Mouse (Mus musculus): Measurements from ENCODE around the gene Pla2g3. TPM values are rescaled to one million over a fixed set of nuclear protein-coding genes. Genes with fewer than 3 reads are reported as not detected.

Pla2g3 gene
- total RNA-seq, 2 experiments from 2014 or later = not detected

DNA sequence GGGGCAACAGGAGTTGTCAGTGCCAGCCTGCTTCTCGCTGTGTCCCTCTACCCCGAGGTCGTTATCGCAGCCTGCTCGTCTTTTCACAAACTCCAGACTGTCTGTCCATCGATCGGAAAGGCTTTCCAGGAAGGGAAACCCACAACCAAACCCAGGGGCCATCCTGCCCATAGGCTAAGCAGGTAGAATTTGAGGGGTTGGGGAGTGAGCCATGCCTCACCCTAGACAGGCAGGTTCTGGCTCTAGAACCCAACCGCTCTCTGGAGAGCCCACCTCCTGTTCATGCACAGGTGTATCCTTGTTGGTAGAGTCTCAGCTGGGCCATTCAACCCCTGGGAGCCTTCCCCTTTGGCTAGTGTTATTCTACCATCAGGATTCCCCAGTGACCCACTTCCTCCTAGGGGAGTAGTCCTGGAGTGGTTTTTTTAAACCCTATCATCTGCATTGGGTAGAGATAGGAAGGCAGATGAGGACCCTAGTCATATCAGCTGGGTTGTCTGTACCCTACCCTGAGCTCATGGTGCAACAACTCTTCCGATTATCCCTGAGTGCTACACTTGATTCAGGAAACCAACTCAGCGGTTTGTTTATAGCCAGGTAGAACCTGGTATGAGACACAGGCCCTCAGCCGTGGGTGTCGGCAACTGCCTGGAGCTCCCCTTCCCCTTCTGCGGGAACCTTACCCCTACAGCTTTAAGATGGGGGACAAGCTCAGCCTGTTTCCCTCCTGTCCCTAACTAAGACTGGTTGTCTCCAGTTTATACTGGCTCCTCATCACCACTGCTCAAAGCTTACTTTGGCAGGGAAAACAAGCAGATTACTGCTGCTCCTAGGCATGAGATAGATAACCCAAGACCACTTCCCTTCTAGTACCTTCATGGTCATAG lies 30.0 kb downstream of the Pla2g3 start:
- ATAC-seq (replicated peaks; ENCODE audit: low FRiP score, poor library complexity, severe bottlenecking) = no peak

GRCm38 (mm10) chr11:3519051-3519726 lies 31.1 kb downstream of the Pla2g3 start:
- ATAC-seq (replicated peaks; ENCODE audit: low FRiP score, poor library complexity, severe bottlenecking) = no peak

DNA sequence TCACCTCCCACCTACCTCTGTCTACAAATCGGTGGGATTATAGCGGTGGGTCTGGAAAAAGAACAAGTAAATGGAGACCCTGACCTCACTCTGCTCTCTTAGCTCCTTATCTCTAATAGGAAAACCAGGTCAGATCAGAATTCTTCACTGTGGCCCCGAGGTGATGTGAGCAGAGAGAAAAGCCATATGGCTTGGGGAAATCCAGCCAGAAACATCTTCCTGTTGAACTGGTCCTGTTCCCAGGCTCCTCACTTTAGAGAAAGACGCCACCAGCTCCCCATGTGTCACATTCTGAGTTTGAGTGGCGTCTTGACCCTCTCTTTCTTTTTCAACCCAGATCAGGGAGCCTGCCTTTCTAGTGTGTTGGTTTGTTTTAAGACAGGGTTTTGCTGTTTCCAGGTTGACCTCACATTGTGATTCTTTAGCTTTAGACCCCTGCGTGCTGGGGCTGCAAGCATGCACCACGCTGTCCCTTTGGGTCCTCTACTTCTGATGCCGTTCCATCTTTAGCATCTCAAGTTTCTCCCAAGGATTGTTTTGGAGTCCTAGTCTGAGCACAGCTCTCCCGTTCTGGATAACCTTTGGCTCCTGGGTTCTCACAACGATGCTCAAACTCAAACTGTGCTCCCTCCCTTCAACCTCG lies 31.8 kb downstream of the Pla2g3 start:
- ATAC-seq (replicated peaks; ENCODE audit: low FRiP score, poor library complexity, severe bottlenecking) = no peak

DNA sequence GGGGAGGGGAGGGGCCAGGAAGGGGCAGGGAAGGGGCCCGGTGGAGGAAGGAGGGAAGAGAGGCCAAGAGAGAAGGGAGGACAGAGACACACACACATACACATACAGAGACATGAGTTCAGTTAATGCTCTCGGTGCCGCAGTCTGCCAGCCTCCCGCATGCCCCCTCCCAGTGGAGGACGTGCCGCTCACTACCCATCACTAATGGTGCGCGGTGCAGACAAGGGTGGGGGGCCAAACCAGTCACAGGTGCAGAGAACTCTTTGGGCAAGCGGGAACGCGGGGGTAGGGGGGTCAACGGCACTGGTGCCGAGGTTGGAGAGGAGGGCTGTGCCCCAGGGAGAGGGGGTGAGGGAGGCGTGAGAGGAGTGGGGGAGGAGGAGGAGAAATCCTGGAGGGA lies 32.8 kb downstream of the Pla2g3 start:
- no peak for ATAC-seq (replicated peaks; ENCODE audit: low FRiP score, poor library complexity, severe bottlenecking)

DNA sequence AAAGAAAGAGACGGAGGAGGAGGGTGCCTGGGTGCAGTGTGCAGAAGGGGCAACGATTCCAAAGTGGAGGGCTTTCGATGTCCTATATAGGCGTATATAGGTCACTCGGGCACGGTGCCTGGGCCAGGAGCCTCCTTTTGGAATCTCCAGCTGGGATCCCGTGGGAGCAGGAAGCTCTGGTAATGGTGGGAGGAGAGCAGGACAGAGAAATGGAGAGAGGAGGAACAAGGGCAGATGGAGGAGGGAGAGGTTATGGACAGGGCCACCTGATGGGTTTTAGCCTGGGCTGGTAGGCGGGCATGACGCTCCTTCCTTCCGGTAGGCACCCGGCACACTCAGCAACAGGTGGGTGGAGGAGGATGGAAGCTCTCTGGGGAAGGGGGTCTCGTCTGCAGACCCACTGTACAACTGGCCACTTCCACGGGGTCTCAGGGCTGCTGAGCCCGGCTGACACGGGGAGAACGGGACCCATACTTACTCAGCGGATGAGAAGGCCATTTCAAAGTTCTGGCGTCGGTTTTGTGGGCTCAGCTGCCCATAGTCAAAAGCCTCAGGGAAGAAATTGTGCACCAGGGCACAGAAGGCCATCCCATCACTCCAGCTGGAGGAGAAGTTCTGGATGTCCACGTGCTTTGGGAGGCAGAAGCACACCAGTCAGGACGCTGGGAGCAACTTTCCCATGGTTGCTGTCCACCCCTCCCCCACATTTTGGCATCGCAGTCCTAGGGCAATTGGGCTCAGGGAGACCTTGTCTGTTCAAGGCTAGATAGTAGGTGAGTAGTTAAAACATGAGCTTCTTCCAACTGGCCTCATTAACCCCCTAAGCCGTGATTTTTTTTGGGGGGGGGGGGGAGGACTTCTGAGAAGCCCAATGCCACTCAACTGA lies 33.5 kb downstream of the Pla2g3 start:
- no peak for ATAC-seq (replicated peaks; ENCODE audit: low FRiP score, poor library complexity, severe bottlenecking)

DNA sequence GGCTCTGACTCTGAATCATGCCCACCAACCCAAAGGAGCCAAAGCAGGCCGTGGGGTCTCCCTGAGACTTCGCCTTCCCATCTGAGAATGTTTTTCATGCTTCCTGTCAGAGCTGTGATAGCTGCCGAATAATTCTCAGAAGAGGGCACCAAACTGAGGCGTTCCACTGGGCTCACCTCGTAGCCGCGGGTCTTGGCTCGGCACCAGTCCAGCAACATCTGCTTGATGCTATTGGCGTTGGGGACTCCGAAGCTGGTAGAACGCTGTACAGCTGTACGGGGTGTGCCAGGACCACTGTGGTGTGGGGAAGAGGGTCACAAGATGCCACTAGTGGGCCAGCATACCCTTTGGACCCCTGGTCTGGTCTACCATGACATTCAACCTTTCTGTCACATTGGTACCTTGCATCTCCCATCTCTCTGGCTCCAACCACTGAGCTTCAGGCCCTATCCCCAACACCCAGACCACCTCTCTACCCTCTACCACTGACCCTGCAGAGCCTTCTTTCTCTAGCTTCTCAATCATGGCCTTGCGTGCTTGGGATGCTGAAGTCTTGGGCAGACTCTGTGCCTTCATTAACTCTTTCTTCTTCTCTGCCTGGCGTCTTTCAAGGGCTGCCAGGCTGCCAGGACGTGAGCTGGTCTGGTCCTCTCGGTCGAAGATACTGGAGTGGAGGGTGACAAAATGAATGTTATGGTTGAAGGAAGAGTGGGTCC lies 34.4 kb downstream of the Pla2g3 start:
- no peak for ATAC-seq (replicated peaks; ENCODE audit: low FRiP score, poor library complexity, severe bottlenecking)

- ATAC-seq (replicated peaks; ENCODE audit: low FRiP score, poor library complexity, severe bottlenecking) = no peak
Measured at GRCm38 (mm10) chr11:3523840-3524582, 35.9 kb downstream of the Pla2g3 start.

DNA sequence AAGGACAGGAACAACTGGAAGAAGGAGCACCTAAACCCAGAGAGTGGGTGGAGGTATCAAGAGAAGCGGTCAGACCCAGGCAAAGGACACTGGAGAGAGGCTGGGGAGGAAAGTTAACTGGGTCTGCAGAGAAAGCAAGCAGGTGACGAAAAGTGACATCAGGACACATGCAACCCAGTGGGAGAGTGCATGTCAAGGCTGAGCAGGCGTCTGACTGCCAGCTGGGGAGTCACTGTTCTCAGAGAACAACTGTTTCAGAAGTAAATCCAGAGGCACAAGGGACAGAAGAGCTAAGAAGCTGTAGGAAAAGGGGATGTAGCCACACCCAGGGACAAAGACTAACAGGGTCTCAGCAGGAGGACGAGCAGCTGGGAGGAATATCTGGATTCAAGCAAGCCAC lies 37.5 kb downstream of the Pla2g3 start:
- ATAC-seq (replicated peaks; ENCODE audit: low FRiP score, poor library complexity, severe bottlenecking) = no peak

DNA sequence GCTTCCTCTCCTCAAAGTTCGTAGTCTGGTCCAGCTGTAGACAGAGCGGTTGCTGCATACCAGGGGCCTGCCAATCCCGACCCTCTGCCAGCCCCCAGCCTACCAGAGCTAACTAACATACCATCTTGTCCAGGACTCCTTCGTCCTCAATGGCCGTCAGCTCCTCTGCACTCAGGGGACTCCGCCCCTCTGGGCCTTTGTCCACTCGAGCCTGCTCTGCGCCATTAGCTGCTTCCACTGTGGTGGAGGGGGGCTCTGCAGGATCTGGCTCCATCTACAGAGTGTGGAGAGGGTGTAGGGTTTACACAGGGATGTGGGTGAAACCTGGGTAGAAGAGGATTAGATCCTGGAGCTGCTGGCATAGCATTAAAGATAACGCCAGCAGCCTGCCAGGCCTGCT lies 38.1 kb downstream of the Pla2g3 start:
- no peak for ATAC-seq (replicated peaks; ENCODE audit: low FRiP score, poor library complexity, severe bottlenecking)

DNA sequence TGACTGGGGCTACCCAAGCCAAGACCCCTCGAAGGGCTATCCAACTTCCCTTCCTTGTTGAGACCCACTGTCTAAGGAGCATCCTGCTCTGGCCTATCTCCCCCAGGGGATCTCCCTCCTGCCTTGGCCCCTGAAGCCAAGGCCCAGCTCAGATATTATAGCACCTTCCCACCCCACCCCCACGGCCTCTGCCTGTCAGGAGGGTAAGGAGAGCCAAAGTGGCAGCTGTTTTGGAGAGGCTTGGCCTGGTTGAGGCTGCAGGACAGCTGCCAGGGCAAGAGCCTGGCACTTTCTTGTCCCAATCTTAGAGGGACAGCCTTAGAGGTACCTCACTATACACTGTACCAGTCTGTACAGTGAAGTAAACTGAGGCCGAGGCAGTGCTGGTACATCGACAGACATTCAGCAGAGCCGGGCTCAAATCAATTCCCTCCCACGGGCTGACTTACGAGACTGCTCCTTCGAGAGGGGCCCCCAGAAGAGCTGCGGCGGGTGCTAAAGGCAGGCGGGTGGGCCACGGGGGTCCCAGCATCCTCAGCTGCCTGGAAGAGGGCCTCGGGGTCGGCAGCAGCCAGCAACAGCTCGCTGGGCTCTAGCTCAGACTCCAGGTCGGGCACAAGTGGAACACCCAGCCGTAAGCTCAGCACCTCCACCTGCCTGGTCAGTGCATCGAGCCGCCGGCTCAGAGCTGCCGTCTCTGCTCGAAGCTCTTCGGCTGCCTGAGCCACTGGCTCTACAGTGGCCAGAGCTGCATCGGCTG lies 39.1 kb downstream of the Pla2g3 start:
- no peak for ATAC-seq (replicated peaks; ENCODE audit: low FRiP score, poor library complexity, severe bottlenecking)

DNA sequence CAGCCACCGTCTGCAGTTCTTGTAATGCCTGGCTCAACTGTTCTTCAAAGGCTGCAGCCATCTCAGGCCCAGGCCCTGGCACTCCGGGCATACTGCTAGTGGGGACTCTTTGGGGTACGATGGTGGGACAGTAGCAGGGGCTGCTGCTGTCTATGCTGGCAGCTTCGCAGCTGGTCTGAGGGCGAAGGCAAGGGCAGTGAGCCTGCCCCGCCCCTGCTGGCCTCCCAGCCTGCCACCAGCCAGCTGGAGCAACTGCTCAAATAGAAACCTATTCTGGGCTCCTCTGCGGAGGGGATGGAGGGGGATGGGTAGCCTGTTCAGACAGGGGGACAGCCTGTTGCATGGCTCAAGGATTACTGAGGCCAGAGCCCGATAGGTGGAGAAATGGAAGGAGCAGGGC lies 39.7 kb downstream of the Pla2g3 start:
- no peak for ATAC-seq (replicated peaks; ENCODE audit: low FRiP score, poor library complexity, severe bottlenecking)

- no peak for ATAC-seq (replicated peaks; ENCODE audit: low FRiP score, poor library complexity, severe bottlenecking)
Measured at GRCm38 (mm10) chr11:3528208-3528607, 40.1 kb downstream of the Pla2g3 start.

DNA sequence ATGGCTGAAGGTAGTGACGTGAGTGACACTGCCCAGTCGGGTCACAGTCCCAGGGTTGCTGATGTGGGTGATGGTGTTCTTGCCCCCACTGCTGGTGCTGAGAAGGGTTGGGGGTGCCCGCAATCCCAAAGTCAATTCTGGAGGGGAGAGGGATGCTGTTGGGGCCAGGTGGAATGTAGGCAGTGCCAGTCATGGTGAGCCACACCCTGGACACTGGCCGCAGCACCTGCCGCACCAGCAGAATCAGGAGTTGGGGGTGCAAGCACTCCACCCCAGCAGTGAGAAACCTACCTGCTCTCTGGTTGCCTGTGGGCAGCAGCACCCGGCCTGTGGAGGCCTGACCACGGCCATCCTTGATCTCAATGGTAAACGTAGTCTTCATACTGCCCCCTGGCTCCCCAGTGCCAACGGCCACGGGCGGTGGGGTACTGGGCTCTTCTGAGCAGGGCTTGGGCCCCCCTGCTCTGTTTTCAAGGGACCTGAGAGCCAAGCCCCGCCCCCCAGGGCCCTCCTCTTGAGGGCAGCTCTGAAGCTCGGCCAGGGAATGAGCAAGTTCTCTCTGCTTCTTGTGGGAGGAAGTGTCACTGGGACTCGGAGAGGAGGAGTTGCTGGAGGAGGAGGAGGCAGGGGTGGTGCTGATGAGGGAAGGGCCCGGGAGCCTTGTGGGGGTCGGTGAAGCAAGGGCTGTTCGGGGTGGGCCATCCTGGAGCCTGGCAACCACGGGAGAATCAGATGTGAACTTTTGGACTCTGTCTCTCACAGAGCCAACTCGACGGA lies 41.6 kb downstream of the Pla2g3 start:
- ATAC-seq (replicated peaks; ENCODE audit: low FRiP score, poor library complexity, severe bottlenecking) = no peak

GRCm38 (mm10) chr11:3530731-3531130 lies 42.6 kb downstream of the Pla2g3 start:
- ATAC-seq (replicated peaks; ENCODE audit: low FRiP score, poor library complexity, severe bottlenecking) = no peak

DNA sequence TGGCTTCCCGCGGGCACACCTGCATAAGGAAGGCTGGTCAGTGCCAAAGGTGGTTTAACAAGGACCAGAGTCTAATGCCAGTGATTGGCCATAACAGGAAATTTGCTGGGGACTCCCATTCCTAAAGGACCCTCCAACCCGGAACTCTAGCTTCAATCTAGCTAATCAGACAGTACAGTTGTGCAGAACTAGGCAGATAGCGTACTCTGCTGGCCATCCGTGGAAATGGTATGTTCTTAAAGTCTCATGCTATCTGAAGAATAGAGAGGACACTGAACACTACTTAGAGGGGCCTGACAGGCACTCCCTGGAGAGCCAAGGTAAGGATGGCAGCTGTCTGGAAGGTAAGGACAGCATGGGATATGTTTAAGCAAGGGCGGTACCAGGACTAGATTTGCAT lies 43.5 kb downstream of the Pla2g3 start:
- ATAC-seq (replicated peaks; ENCODE audit: low FRiP score, poor library complexity, severe bottlenecking) = no peak

DNA sequence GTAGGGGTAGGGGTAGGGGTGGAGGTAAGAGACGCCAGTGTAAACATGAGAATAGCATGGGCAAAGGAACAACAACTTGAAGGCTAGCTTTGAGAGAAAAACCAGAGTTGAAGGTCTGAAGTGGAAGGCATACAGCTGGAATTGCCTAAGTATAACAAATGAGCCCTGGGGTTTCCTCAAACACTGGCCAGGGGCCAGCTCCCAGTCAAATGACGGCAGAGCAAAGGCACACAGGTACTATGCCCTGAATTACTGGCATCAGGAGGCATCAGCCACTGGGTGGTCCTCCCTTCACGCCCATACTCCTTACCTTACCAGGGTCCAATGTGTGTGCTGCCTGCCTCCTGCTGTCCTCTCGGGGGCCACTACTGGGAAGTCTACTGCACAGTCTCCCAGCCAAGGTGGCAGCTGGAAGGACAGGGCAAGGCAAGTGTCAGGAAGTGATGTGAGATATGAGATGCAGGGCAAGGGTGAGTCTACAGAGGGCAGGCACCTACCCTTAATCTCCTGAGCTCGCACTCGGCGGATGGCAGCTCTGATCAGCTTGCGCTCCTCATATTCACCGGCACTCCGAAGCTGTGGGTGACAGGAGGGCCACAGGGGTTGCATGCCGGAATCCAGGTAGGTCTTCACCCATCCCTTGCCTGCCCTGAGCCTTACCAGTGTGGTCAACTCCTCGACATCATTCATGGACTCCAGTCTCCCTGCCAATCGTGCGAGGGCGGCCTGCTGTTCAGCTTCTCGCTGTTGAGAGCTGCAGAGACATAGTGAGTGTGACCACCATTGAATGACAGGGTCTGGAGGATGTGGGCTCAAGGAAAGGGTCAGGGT lies 44.2 kb downstream of the Pla2g3 start:
- ATAC-seq (replicated peaks; ENCODE audit: low FRiP score, poor library complexity, severe bottlenecking) = no peak

All from erythroblast, adult 5-6 weeks (primary cell).